Mouse (Mus musculus) ES-Bruce4 (cell line): Measurements from ENCODE around the gene Tnrc6a. TPM values are rescaled to one million over a fixed set of nuclear protein-coding genes. Genes with fewer than 3 reads are reported as not detected.

Source experiments
- H3K27ac ChIP-seq: 2 replicates; pipeline ENCODE4 v1.5.1; 2012; ENCODE audit warnings: low read length, inconsistent platforms; ENCODE audit not compliant: insufficient read depth
- H3K27me3 ChIP-seq: 2 replicates; pipeline ENCODE4 v1.6.1; 2012; ENCODE audit warnings: mild to moderate bottlenecking, low read length, inconsistent platforms; ENCODE audit not compliant: control insufficient read depth, poor library complexity, insufficient read depth, severe bottlenecking
- H3K36me3 ChIP-seq: 2 replicates; pipeline ENCODE4 v1.6.1; 2012; ENCODE audit warnings: inconsistent platforms, mild to moderate bottlenecking, low read length, moderate library complexity; ENCODE audit not compliant: control insufficient read depth, poor library complexity, insufficient read depth, severe bottlenecking
- H3K4me1 ChIP-seq: one replicate; pipeline ENCODE4 v1.8.1; 2011; ENCODE audit warnings: low read length; ENCODE audit not compliant: control insufficient read depth, insufficient read depth
- H3K4me3 ChIP-seq: 2 replicates; pipeline ENCODE4 v1.5.1; 2011; ENCODE audit warnings: low read depth, mild to moderate bottlenecking, low read length
- H3K9ac ChIP-seq: 2 replicates; pipeline ENCODE4 v1.6.1; 2012; ENCODE audit warnings: low read depth, mild to moderate bottlenecking, inconsistent platforms; ENCODE audit not compliant: poor library complexity, severe bottlenecking
- H3K9me3 ChIP-seq: replicated peaks from 2 replicates; pipeline ENCODE4 v1.6.1; 2012; ENCODE audit warnings: mild to moderate bottlenecking, low read length, inconsistent platforms; ENCODE audit not compliant: control insufficient read depth, poor library complexity, insufficient read depth, severe bottlenecking
- CTCF ChIP-seq: IDR thresholded peaks from one replicate; pipeline ENCODE4 v1.8.1; 2011; ENCODE audit warnings: low read depth, low read length
- EP300 ChIP-seq: IDR thresholded peaks from 2 replicates; pipeline ENCODE4 v1.6.1; 2011; ENCODE audit warnings: low read depth, low read length; ENCODE audit not compliant: insufficient read depth
- POLR2A ChIP-seq: IDR thresholded peaks from one replicate; pipeline ENCODE4 v1.8.1; 2011; ENCODE audit warnings: low read length; ENCODE audit not compliant: insufficient read depth
- polyA plus RNA-seq: library from polyadenylated mRNA; stranded (reverse); fragments of >200 nt; gene quantifications from 2 replicates; pipeline ENCODE4 v1.2.4, GENCODE M21; 2011; ENCODE audit warnings: low read depth; ENCODE audit not compliant: missing spikeins, insufficient read depth, insufficient read length

The Tnrc6a gene
- polyA plus RNA-seq, 1 experiment, result 119 TPM

GRCm38 (mm10) chr7:123108058-123109055, 15.3 kb upstream of the Tnrc6a start:
- H3K4me1 ChIP-seq, result no peaks in the 10 kb centered on the region
- H3K9me3 ChIP-seq, result no peaks in the 10 kb centered on the region
- H3K9ac ChIP-seq, result no peak overlapping the region
- no peak overlapping the region for H3K4me3 ChIP-seq
- no peak for TF ChIP-seq POLR2A
- TF ChIP-seq EP300, result no peak
- no peak for TF ChIP-seq CTCF
- H3K36me3 ChIP-seq, result no peaks in the 10 kb centered on the region
- no peaks in the 10 kb centered on the region for H3K27me3 ChIP-seq
- H3K27ac ChIP-seq, result no peak overlapping the region

GRCm38 (mm10) chr7:123109361-123110000, 14.2 kb upstream of the Tnrc6a start:
- H3K27me3 ChIP-seq, result no peaks in the 10 kb centered on the region
- H3K9me3 ChIP-seq, result no peaks in the 10 kb centered on the region
- TF ChIP-seq EP300 (no peak), POLR2A (no peak), CTCF (no peak)
- no peak overlapping the region for H3K4me3 ChIP-seq
- no peaks in the 10 kb centered on the region for H3K36me3 ChIP-seq
- H3K4me1 ChIP-seq, result no peaks in the 10 kb centered on the region
- no peak overlapping the region for H3K9ac ChIP-seq
- H3K27ac ChIP-seq, result no peak overlapping the region

GRCm38 (mm10) chr7:123110135-123110534, 13.6 kb upstream of the Tnrc6a start:
- Histone ChIP-seq H3K4me1 (no peaks in the 10 kb centered on the region), H3K9me3 (no peaks in the 10 kb centered on the region), H3K36me3 (no peaks in the 10 kb centered on the region), H3K27ac (no peak overlapping the region), H3K4me3 (no peak overlapping the region), H3K9ac (no peak overlapping the region), H3K27me3 (no peaks in the 10 kb centered on the region)
- no peak for TF ChIP-seq CTCF
- TF ChIP-seq POLR2A, result no peak
- no peak for TF ChIP-seq EP300

GRCm38 (mm10) chr7:123113590-123113989, 10.1 kb upstream of the Tnrc6a start:
- Histone ChIP-seq H3K9ac (no peak overlapping the region), H3K4me1 (no peaks in the 10 kb centered on the region), H3K27me3 (no peaks in the 10 kb centered on the region), H3K9me3 (no peaks in the 10 kb centered on the region), H3K27ac (no peak overlapping the region), H3K4me3 (no peak overlapping the region), H3K36me3 (no peaks in the 10 kb centered on the region)
- TF ChIP-seq POLR2A (no peak), CTCF (no peak), EP300 (no peak)

- H3K9me3 ChIP-seq, result no peaks in the 10 kb centered on the region
- no peaks in the 10 kb centered on the region for H3K36me3 ChIP-seq
- H3K4me3 ChIP-seq, result no peak overlapping the region
- no peaks in the 10 kb centered on the region for H3K4me1 ChIP-seq
- TF ChIP-seq CTCF, result no peak
- no peak for TF ChIP-seq POLR2A
- TF ChIP-seq EP300, result no peak
- no peaks in the 10 kb centered on the region for H3K27me3 ChIP-seq
- H3K27ac ChIP-seq, result no peak overlapping the region
- H3K9ac ChIP-seq, result no peak overlapping the region
Measured at GRCm38 (mm10) chr7:123116799-123117198, 6.9 kb upstream of the Tnrc6a start.

GRCm38 (mm10) chr7:123117209-123117608, 6.5 kb upstream of the Tnrc6a start:
- H3K36me3 ChIP-seq, result no peaks in the 10 kb centered on the region
- H3K27ac ChIP-seq, result no peak overlapping the region
- no peak overlapping the region for H3K4me3 ChIP-seq
- H3K9ac ChIP-seq, result no peak overlapping the region
- no peaks in the 10 kb centered on the region for H3K4me1 ChIP-seq
- H3K27me3 ChIP-seq, result no peaks in the 10 kb centered on the region
- H3K9me3 ChIP-seq, result no peaks in the 10 kb centered on the region
- TF ChIP-seq EP300 (no peak), POLR2A (no peak), CTCF (no peak)
